8 mouse cellular contexts compared by ENCODE assay signal in genomic region chr7:105767729-105768165, GRCm38 (mm10). TPM values are rescaled to one million over a fixed set of nuclear protein-coding genes. Genes with fewer than 3 reads are reported as not detected.
DNase-seq lines count a peak whose midpoint lies in the region; ATAC-seq and TF ChIP-seq lines count a peak whose summit lies in the region.

No protein-coding gene starts in this region.

- no peak overlapping the region for H3K9ac ChIP-seq in heart, embryonic 14.5 days (ENCODE audit: low read length)
- H3K9ac ChIP-seq in midbrain, postnatal 0 days (replicated peaks; ENCODE audit: low read length, poor library complexity, severe bottlenecking): no peak overlapping the region

- peak; percentile 96 for DNase-seq in heart, adult 11 months
- no peak for DNase-seq in heart, postnatal 14 days
- DNase-seq in limb, embryonic 10.5 days (ENCODE audit: low spot score): peak; percentile 37
- DNase-seq in midbrain, postnatal 0 days (ENCODE audit: low spot score): peak; percentile 70
- no peak for DNase-seq in left cerebral cortex, postnatal 4 days
- DNase-seq in urinary bladder, postnatal 36 days (ENCODE audit: low spot score in 2 of 2): no peak
- DNase-seq in frontal cortex, adult 2 months (ENCODE audit: extremely low spot score in 1 of 2, low spot score in 1 of 2): no peak

- peaks cover 60% of the 10 kb centered on the region for H3K36me3 ChIP-seq in heart, embryonic 14.5 days (ENCODE audit: control insufficient read depth, insufficient read depth, low read length)
- peaks cover 92% of the 10 kb centered on the region for H3K36me3 ChIP-seq in limb, embryonic 10.5 days
- H3K36me3 ChIP-seq in midbrain, postnatal 0 days (ENCODE audit: insufficient read depth, low read length): peaks cover 74% of the 10 kb centered on the region

- peak overlapping the region; percentile 14 to 55; a peak in 1 of 4 replicates for H3K27ac ChIP-seq in heart, embryonic 14.5 days (replicated peaks in 1 of 2; ENCODE audit: control insufficient read depth in 1 of 2, insufficient read depth in 1 of 2, low read depth in 2 of 2, low read length in 2 of 2)
- peak overlapping the region; percentile 32; the same call in 1 of the 2 replicates for H3K27ac ChIP-seq in limb, embryonic 10.5 days
- H3K27ac ChIP-seq in midbrain, postnatal 0 days (ENCODE audit: low read depth, low read length): peak overlapping the region; percentile 38

- 31% methylated on average over 6 of the region's 6 CpGs for WGBS in heart, embryonic 14.5 days
- 29% methylated on average over 6 of the region's 6 CpGs for WGBS in limb, embryonic 10.5 days
- WGBS in midbrain, postnatal 0 days: 13% methylated on average over 6 of the region's 6 CpGs

- intact Hi-C loops in heart, postnatal 14 days (cut with DNase I): no loop called here
- intact Hi-C loops in left cerebral cortex, postnatal 4 days (cut with DNase I): no loop called here

- no peak overlapping the region for H3K4me3 ChIP-seq in heart, embryonic 14.5 days (ENCODE audit: control insufficient read depth in 1 of 2, insufficient read depth in 1 of 2, low read depth in 1 of 2, low read length in 2 of 2)
- peak overlapping the region; percentile 11; the same call in 1 of the 2 replicates for H3K4me3 ChIP-seq in limb, embryonic 10.5 days
- no peak overlapping the region for H3K4me3 ChIP-seq in midbrain, postnatal 0 days (ENCODE audit: low read depth, low read length)

- H3K4me2 ChIP-seq in heart, embryonic 14.5 days (ENCODE audit: low read length): no peak overlapping the region
- no peak overlapping the region for H3K4me2 ChIP-seq in midbrain, postnatal 0 days (ENCODE audit: low read depth, low read length, poor library complexity, severe bottlenecking)

- H3K27me3 ChIP-seq in heart, embryonic 14.5 days (ENCODE audit: control insufficient read depth, insufficient read depth, low read length): peaks cover 11% of the 10 kb centered on the region
- peaks cover 27% of the 10 kb centered on the region for H3K27me3 ChIP-seq in limb, embryonic 10.5 days (ENCODE audit: low read depth, poor library complexity, severe bottlenecking)
- H3K27me3 ChIP-seq in midbrain, postnatal 0 days (ENCODE audit: insufficient read depth, low read length): no peaks in the 10 kb centered on the region

- no peak for ATAC-seq in heart, embryonic 14.5 days (ENCODE audit: insufficient number of reproducible peaks, insufficient read depth, low FRiP score, low read depth)
- peak; percentile 57 for ATAC-seq in midbrain, postnatal 0 days (ENCODE audit: low FRiP score)

- H3K4me1 ChIP-seq in heart, embryonic 14.5 days (ENCODE audit: control insufficient read depth in 2 of 2, insufficient read depth in 2 of 2, low read length in 2 of 2): peaks cover 3 to 12% of the 10 kb centered on the region in 2 experiments; a peak in 3 of 4 replicates
- H3K4me1 ChIP-seq in limb, embryonic 10.5 days: peaks cover 24% of the 10 kb centered on the region
- H3K4me1 ChIP-seq in midbrain, postnatal 0 days (ENCODE audit: insufficient read depth, low read length): 0 out of 2 replicates have a peak, but pooled peaks cover 7% of the 10 kb centered on the region

- no peak for TF ChIP-seq CTCF in midbrain, postnatal 0 days (IDR thresholded peaks at IDR 0.05)

- H3K9me3 ChIP-seq in heart, embryonic 14.5 days (ENCODE audit: control insufficient read depth, low read length): no peaks in the 10 kb centered on the region
- H3K9me3 ChIP-seq in limb, embryonic 10.5 days (replicated peaks): no peaks in the 10 kb centered on the region
- no peaks in the 10 kb centered on the region for H3K9me3 ChIP-seq in midbrain, postnatal 0 days (ENCODE audit: low read length)

RNA-seq across cellular contexts. Expression of gene Tpp1, which starts 15.7 kb away (rescaled TPM):
- total RNA-seq in heart, postnatal 14 days (2021): 10 to 100 TPM; 41.6 to 42.5 TPM
- polyA plus RNA-seq in heart, embryonic 14.5 days (2014; fragmentation: Nextera tagmentation; extraction: Ambion mirVana): 89.2 and 104 TPM in 2 replicates
- polyA plus RNA-seq in limb, embryonic 10.5 days (2016; fragmentation: Nextera tagmentation; extraction: Ambion mirVana): 39.8 and 40.5 TPM in 2 replicates
- total RNA-seq in midbrain, postnatal 0 days (2014; rRNA removed): 38.3 and 66.8 TPM in 2 replicates
- 41.3 and 42.2 TPM in 2 replicates for polyA plus RNA-seq in midbrain, postnatal 0 days (2015; fragmentation: Nextera tagmentation; extraction: Ambion mirVana)
- total RNA-seq in left cerebral cortex, postnatal 4 days (2021): 10 to 100 TPM; 16.0 to 24.7 TPM
- polyA plus RNA-seq in frontal cortex, adult 2 months (2012; rRNA removed): 97.5 and 98.8 TPM in 2 replicates

RNA-seq across cellular contexts. Expression of gene Dchs1, which starts 19.7 kb away (rescaled TPM):
- 10 to 100 TPM; 18.0 to 21.1 TPM for total RNA-seq in heart, postnatal 14 days (2021)
- 7.7 and 8.3 TPM in 2 replicates for polyA plus RNA-seq in heart, embryonic 14.5 days (2014; fragmentation: Nextera tagmentation; extraction: Ambion mirVana)
- 17.3 and 21.2 TPM in 2 replicates for polyA plus RNA-seq in limb, embryonic 10.5 days (2016; fragmentation: Nextera tagmentation; extraction: Ambion mirVana)
- total RNA-seq in midbrain, postnatal 0 days (2014; rRNA removed): 101 and 105 TPM in 2 replicates
- polyA plus RNA-seq in midbrain, postnatal 0 days (2015; fragmentation: Nextera tagmentation; extraction: Ambion mirVana): 7.0 and 7.5 TPM in 2 replicates
- total RNA-seq in left cerebral cortex, postnatal 4 days (2021): 10 to 100 TPM; 84.6 to 90.6 TPM
- 10.5 and 10.6 TPM in 2 replicates for polyA plus RNA-seq in frontal cortex, adult 2 months (2012; rRNA removed)

RNA-seq across cellular contexts. Expression of gene Taf10, which starts 23.6 kb away (rescaled TPM):
- 10 to 100 TPM; 81.0 to 88.8 TPM for total RNA-seq in heart, postnatal 14 days (2021)
- 135 and 159 TPM in 2 replicates for polyA plus RNA-seq in heart, embryonic 14.5 days (2014; fragmentation: Nextera tagmentation; extraction: Ambion mirVana)
- 165 and 180 TPM in 2 replicates for polyA plus RNA-seq in limb, embryonic 10.5 days (2016; fragmentation: Nextera tagmentation; extraction: Ambion mirVana)
- 65.7 and 87.1 TPM in 2 replicates for total RNA-seq in midbrain, postnatal 0 days (2014; rRNA removed)
- polyA plus RNA-seq in midbrain, postnatal 0 days (2015; fragmentation: Nextera tagmentation; extraction: Ambion mirVana): 91.2 and 102 TPM in 2 replicates
- total RNA-seq in left cerebral cortex, postnatal 4 days (2021): 100 to 1,000 TPM; 109 to 110 TPM
- polyA plus RNA-seq in frontal cortex, adult 2 months (2012; rRNA removed): 175 and 184 TPM in 2 replicates

RNA-seq across cellular contexts. Expression of gene Rrp8, which starts 30.6 kb away (rescaled TPM):
- 10 to 100 TPM; 10.8 to 11.2 TPM for total RNA-seq in heart, postnatal 14 days (2021)
- polyA plus RNA-seq in heart, embryonic 14.5 days (2014; fragmentation: Nextera tagmentation; extraction: Ambion mirVana): 19.6 and 22.4 TPM in 2 replicates
- 44.1 and 54.1 TPM in 2 replicates for polyA plus RNA-seq in limb, embryonic 10.5 days (2016; fragmentation: Nextera tagmentation; extraction: Ambion mirVana)
- total RNA-seq in midbrain, postnatal 0 days (2014; rRNA removed): 19.1 and 29.3 TPM in 2 replicates
- polyA plus RNA-seq in midbrain, postnatal 0 days (2015; fragmentation: Nextera tagmentation; extraction: Ambion mirVana): 16.1 and 19.4 TPM in 2 replicates
- total RNA-seq in left cerebral cortex, postnatal 4 days (2021): 10 to 100 TPM; 11.3 to 13.9 TPM
- 9.5 and 10.0 TPM in 2 replicates for polyA plus RNA-seq in frontal cortex, adult 2 months (2012; rRNA removed)

RNA-seq across cellular contexts. Expression of gene Ilk, which starts 31.4 kb away (rescaled TPM):
- 100 to 1,000 TPM; 115 to 123 TPM for total RNA-seq in heart, postnatal 14 days (2021)
- polyA plus RNA-seq in heart, embryonic 14.5 days (2014; fragmentation: Nextera tagmentation; extraction: Ambion mirVana): 401 and 404 TPM in 2 replicates
- polyA plus RNA-seq in limb, embryonic 10.5 days (2016; fragmentation: Nextera tagmentation; extraction: Ambion mirVana): 195 and 200 TPM in 2 replicates
- 122 and 130 TPM in 2 replicates for total RNA-seq in midbrain, postnatal 0 days (2014; rRNA removed)
- 139 and 154 TPM in 2 replicates for polyA plus RNA-seq in midbrain, postnatal 0 days (2015; fragmentation: Nextera tagmentation; extraction: Ambion mirVana)
- total RNA-seq in left cerebral cortex, postnatal 4 days (2021): 100 to 1,000 TPM; 113 to 114 TPM
- 145 and 158 TPM in 2 replicates for polyA plus RNA-seq in frontal cortex, adult 2 months (2012; rRNA removed)

Comparison
In these comparisons a context has a peak if more than half of its experiments do, and no peak if none do; other contexts are left out.
1. DNase-seq: peak in heart, adult 11 months (single experiment), limb, embryonic 10.5 days (single experiment) and midbrain, postnatal 0 days (single experiment); none in heart, postnatal 14 days (0 of 2), left cerebral cortex, postnatal 4 days (single experiment), urinary bladder, postnatal 36 days (0 of 2) and frontal cortex, adult 2 months (0 of 2).
2. Peak in every context shown above with its lines, with median percentiles within 50 percentile points of each other: H3K27ac ChIP-seq.